Mouse (Mus musculus): ENCODE results near the gene Prr7.

Gene Prr7

GRCm38 (mm10) chr13:55506697-55507096 lies 42.6 kb downstream of the Prr7 start:
- CTCF ChIA-PET = interaction anchor here in 3 of 4 experiments (0.6 to 2.5 kb wide), 5 partner anchors 10 to 852 kb away, joined by 3 to 15 read pairs (median 3); no protein-coding TSS in a partner anchor
- POLR2A ChIA-PET = interaction anchor here in 2 of 4 experiments (0.8 to 1.8 kb wide), 3 partner anchors 9 to 18 kb away, joined by 4 to 5 read pairs (median 4); no protein-coding TSS in a partner anchor

GRCm38 (mm10) chr13:55507877-55508276 lies 43.8 kb downstream of the Prr7 start:
- ChIA-PET CTCF (interaction anchor here (0.5 to 2.5 kb wide), 19 partner anchors 9 to 932 kb away, joined by 3 to 15 read pairs (median 3); partner anchors contain the start of genes Dbn1 (in 1 of the 4), Ddx41 (in 1 of the 4) and Prr7 (in 1 of the 4)), POLR2A (interaction anchor here in 3 of 4 experiments (0.7 to 1.9 kb wide), 6 partner anchors 9 to 63 kb away, joined by 3 to 5 read pairs (median 4); partner anchors contain the start of gene Grk6 (in 1 of the 3))

GRCm38 (mm10) chr13:55508531-55508930 lies 44.5 kb downstream of the Prr7 start:
- CTCF ChIA-PET = interaction anchor here in 3 of 4 experiments (0.5 to 2.5 kb wide), 11 partner anchors 8 to 193 kb away, joined by 3 to 15 read pairs (median 4); partner anchors contain the start of genes Dbn1 (in 1 of the 3) and Ddx41 (in 1 of the 3)
- POLR2A ChIA-PET = interaction anchor here in 2 of 4 experiments (0.9 to 1.9 kb wide), 7 partner anchors 8 to 184 kb away, joined by 3 to 5 read pairs (median 3); partner anchors contain the start of genes B230219D22Rik (in 1 of the 2) and Grk6 (in 1 of the 2)

GRCm38 (mm10) chr13:55510332-55510667 lies 46.2 kb downstream of the Prr7 start:
- ChIA-PET CTCF (interaction anchor here in 2 of 4 experiments (0.6 to 2.2 kb wide), 5 partner anchors 23 to 105 kb away, joined by 3 to 5 read pairs (median 4); partner anchors contain the start of gene Dbn1 (in 1 of the 2)), POLR2A (interaction anchor here in 3 of 4 experiments (0.6 to 2.9 kb wide), 14 partner anchors 8 to 171 kb away, joined by 3 to 10 read pairs (median 4); partner anchors contain the start of genes Grk6 (in 2 of the 3), Dok3 (in 1 of the 3) and Prr7 (in 1 of the 3))

- CTCF ChIA-PET = interaction anchor here in 2 of 4 experiments (0.6 to 2.2 kb wide), 7 partner anchors 12 to 113 kb away, joined by 3 to 5 read pairs (median 3); partner anchors contain the start of genes Dbn1 (in 1 of the 2) and Slc34a1 (in 1 of the 2)
These were observed 46.8 kb downstream of the Prr7 start for GRCm38 (mm10) chr13:55510668-55511491.

GRCm38 (mm10) chr13:55511492-55511861 lies 47.4 kb downstream of the Prr7 start:
- CTCF ChIA-PET = interaction anchor here in 2 of 4 experiments (1.0 to 2.2 kb wide), 5 partner anchors 11 to 114 kb away, joined by 3 to 5 read pairs (median 3); partner anchors contain the start of gene Slc34a1 (in 1 of the 2)
- POLR2A ChIA-PET = interaction anchor here in 2 of 4 experiments (1.0 to 2.9 kb wide), 12 partner anchors 9 to 67 kb away, joined by 3 to 10 read pairs (median 4); partner anchors contain the start of genes Ddx41 (in 1 of the 2), Dok3 (in 1 of the 2) and Grk6 (in 1 of the 2)

More at GRCm38 (mm10) chr13:55510668-55511491, 46.8 kb downstream of the Prr7 start:
- POLR2A ChIA-PET = interaction anchor here in 2 of 4 experiments (0.6 to 2.9 kb wide), 16 partner anchors 9 to 172 kb away, joined by 3 to 10 read pairs (median 4); partner anchors contain the start of genes Grk6 (in 2 of the 2), Ddx41 (in 1 of the 2) and Dok3 (in 1 of the 2)

GRCm38 (mm10) chr13:55512379-55513031 lies 48.4 kb downstream of the Prr7 start:
- POLR2A ChIA-PET = interaction anchor here in 3 of 4 experiments (0.6 to 2.9 kb wide), 20 partner anchors 8 to 322 kb away, joined by 3 to 10 read pairs (median 4); partner anchors contain the start of genes B230219D22Rik (in 1 of the 3), Ddx41 (in 1 of the 3) and Grk6 (in 1 of the 3)
- CTCF ChIA-PET = interaction anchor here in 3 of 4 experiments (0.9 to 1.4 kb wide), 6 partner anchors 10 to 95 kb away, joined by 3 to 4 read pairs (median 3); partner anchors contain the start of gene Ddx41 (in 1 of the 3)

- CTCF ChIA-PET = interaction anchor here in 2 of 4 experiments (0.7 to 1.6 kb wide), 11 partner anchors 9 to 186 kb away, joined by 3 to 7 read pairs (median 4); partner anchors contain the start of gene Ddx41 (in 1 of the 2)
- POLR2A ChIA-PET = interaction anchor here in 2 of 4 experiments (0.6 to 2.9 kb wide), 12 partner anchors 10 to 323 kb away, joined by 3 to 10 read pairs (median 4); partner anchors contain the start of genes B230219D22Rik (in 1 of the 2), Ddx41 (in 1 of the 2) and Grk6 (in 1 of the 2)
These were observed 49.2 kb downstream of the Prr7 start, which contains the start of gene Pdlim7 for GRCm38 (mm10) chr13:55513111-55513748. Pdlim7 (minus strand) TSS chr13:55513676.

- POLR2A ChIA-PET = interaction anchor here in 2 of 4 experiments (0.6 to 1.5 kb wide), 9 partner anchors 9 to 265 kb away, joined by 3 to 5 read pairs (median 3); partner anchors contain the start of gene Ddx41 (in 1 of the 2)
- CTCF ChIA-PET = interaction anchor here in 2 of 4 experiments (0.7 to 1.6 kb wide), 11 partner anchors 9 to 186 kb away, joined by 3 to 7 read pairs (median 4); partner anchors contain the start of gene Ddx41 (in 1 of the 2)
These were observed 49.8 kb downstream of the Prr7 start for GRCm38 (mm10) chr13:55513828-55514227.

- ChIA-PET POLR2A (interaction anchor here in 3 of 4 experiments (0.7 to 1.7 kb wide), 7 partner anchors 9 to 374 kb away, joined by 3 to 5 read pairs (median 3); partner anchors contain the start of gene Ddx41 (in 1 of the 3)), CTCF (interaction anchor here (0.6 to 1.5 kb wide), 43 partner anchors 8 to 717 kb away, joined by 3 to 15 read pairs (median 3); partner anchors contain the start of genes Ddx41 (in 2 of the 4), Dok3 (in 2 of the 4) and Fgfr4 (in 1 of the 4))
These were observed 52.9 kb downstream of the Prr7 start for GRCm38 (mm10) chr13:55516955-55517354.

GRCm38 (mm10) chr13:55519606-55520005 lies 55.5 kb downstream of the Prr7 start:
- CTCF ChIA-PET = interaction anchor here in 1 of 4 experiments (1.7 kb wide), 1 partner anchor 11 kb away, joined by 5 read pairs; no protein-coding TSS in a partner anchor
- POLR2A ChIA-PET = interaction anchor here in 1 of 4 experiments (0.7 to 2.1 kb wide), 5 partner anchors 8 to 90 kb away, joined by 3 to 10 read pairs (median 3); partner anchors contain the start of gene Ddx41

- ChIA-PET POLR2A (interaction anchor here (0.6 to 4.3 kb wide), 25 partner anchors 8 to 311 kb away, joined by 3 to 22 read pairs (median 3); partner anchors contain the start of genes Ddx41 (in 2 of the 4), Grk6 (in 2 of the 4), Pdlim7 (in 1 of the 4) and Prr7 (in 1 of the 4)), CTCF (interaction anchor here (0.5 to 2.4 kb wide), 11 partner anchors 8 to 287 kb away, joined by 3 to 9 read pairs (median 4); partner anchors contain the start of gene Ddx41 (in 2 of the 4))
These were observed 58.7 kb downstream of the Prr7 start for GRCm38 (mm10) chr13:55522730-55523129.

Measured in embryonic stem cell, embryonic (primary cell).